Mouse (Mus musculus) heart, embryonic 14.5 days (tissue): ENCODE data around the gene Kcnh7. TPM values are rescaled to one million over a fixed set of nuclear protein-coding genes. Genes with fewer than 3 reads are reported as not detected.

Experiments
- ATAC-seq: fragments of 200-750 bp; cut with Nextera tagmentation; 2 replicates; pipeline ENCODE4 v1.8.0; 2017; ENCODE audit warnings: low read depth, moderate TSS enrichment; ENCODE audit not compliant: insufficient number of reproducible peaks, insufficient read depth, low FRiP score
- H3K27ac ChIP-seq, 2 experiments: fragments of 200-500 bp in 1 of 2; fragments of 300-500 bp in 1 of 2; sonication (generic) in 1 of 2; replicated peaks in 1 of 2; 2 replicates each; pipeline ENCODE4 v1.5.1; 2012 to 2014; ENCODE audit warnings: low read depth in 2 of 2, low read length in 2 of 2, control low read depth in 1 of 2, mild to moderate bottlenecking in 1 of 2, mixed read lengths in 1 of 2; ENCODE audit not compliant: control insufficient read depth in 1 of 2, insufficient read depth in 1 of 2
- H3K27me3 ChIP-seq: fragments of 300-500 bp; sonication (generic); 2 replicates; pipeline ENCODE4 v1.6.1; 2014; ENCODE audit warnings: mild to moderate bottlenecking, low read length, control low read depth; ENCODE audit not compliant: control insufficient read depth, insufficient read depth
- H3K36me3 ChIP-seq: fragments of 300-500 bp; sonication (generic); 2 replicates; pipeline ENCODE4 v1.6.1; 2014; ENCODE audit warnings: mild to moderate bottlenecking, control low read depth, low read length, mixed read lengths; ENCODE audit not compliant: control insufficient read depth, insufficient read depth
- H3K4me1 ChIP-seq, 2 experiments: fragments of 200-500 bp in 1 of 2; fragments of 300-500 bp in 1 of 2; sonication (generic) in 1 of 2; 2 replicates each; pipeline ENCODE4 v1.6.1; 2012 to 2014; ENCODE audit warnings: low read length in 2 of 2, control low read depth in 1 of 2, mixed read lengths in 1 of 2; ENCODE audit not compliant: control insufficient read depth in 2 of 2, insufficient read depth in 2 of 2
- H3K4me2 ChIP-seq: fragments of 300-500 bp; sonication (generic); 2 replicates; pipeline ENCODE4 v1.6.1; 2014; ENCODE audit warnings: mild to moderate bottlenecking, low read length
- H3K4me3 ChIP-seq, 2 experiments: fragments of 200-500 bp in 1 of 2; fragments of 300-500 bp in 1 of 2; sonication (generic) in 1 of 2; 2 replicates each; pipeline ENCODE4 v1.5.1; 2012 to 2014; ENCODE audit warnings: low read length in 2 of 2, mild to moderate bottlenecking in 2 of 2, control low read depth in 1 of 2, low read depth in 1 of 2, moderate library complexity in 1 of 2; ENCODE audit not compliant: control insufficient read depth in 1 of 2, insufficient read depth in 1 of 2
- H3K9ac ChIP-seq: fragments of 300-500 bp; sonication (generic); 2 replicates; pipeline ENCODE4 v1.6.1; 2014; ENCODE audit warnings: mild to moderate bottlenecking, low read length
- H3K9me3 ChIP-seq: fragments of 300-500 bp; sonication (generic); 2 replicates; pipeline ENCODE4 v1.6.1; 2016; ENCODE audit warnings: low read length, control low read depth; ENCODE audit not compliant: control insufficient read depth
- WGBS: fragments of 180-500 bp; shearing (Covaris S2); extraction: QIAGEN DNeasy Blood & Tissue Kit; methylation state at CpG from one replicate; pipeline ENCODE4 v1.1.7; 2014; 5-methylcytosine and 5-hydroxymethylcytosine counted together
- polyA plus RNA-seq: library from polyadenylated mRNA; unstranded; fragments of >200 nt; fragmentation: Nextera tagmentation; extraction: Ambion mirVana; gene quantifications from 2 replicates; pipeline ENCODE4 v1.2.1, GENCODE M21; 2014

Kcnh7 gene
- polyA plus RNA-seq, 1 experiment from 2014 or later = 5.8 TPM

GRCm38 (mm10) chr2:63014909-63015308, 169.2 kb downstream of the Kcnh7 start:
- H3K9ac ChIP-seq = no peak overlapping the region
- H3K4me3 ChIP-seq = no peak overlapping the region
- no peaks in the 10 kb centered on the region for H3K36me3 ChIP-seq
- H3K27me3 ChIP-seq = no peaks in the 10 kb centered on the region
- no peaks in the 10 kb centered on the region for H3K4me1 ChIP-seq
- no peak overlapping the region for H3K4me2 ChIP-seq
- ATAC-seq = no peak
- no peak overlapping the region for H3K27ac ChIP-seq
- H3K9me3 ChIP-seq = no peaks in the 10 kb centered on the region

GRCm38 (mm10) chr2:63009141-63009540, 174.9 kb downstream of the Kcnh7 start:
- no peaks in the 10 kb centered on the region for H3K9me3 ChIP-seq
- WGBS = 84% methylated on average over 4 of the region's 4 CpGs

GRCm38 (mm10) chr2:63002784-63003183, 181.3 kb downstream of the Kcnh7 start:
- no peak for ATAC-seq
- Histone ChIP-seq H3K27me3 (no peaks in the 10 kb centered on the region), H3K4me2 (no peak overlapping the region)

More at GRCm38 (mm10) chr2:63009141-63009540, 174.9 kb downstream of the Kcnh7 start:
- no peak for ATAC-seq
- Histone ChIP-seq H3K4me1 (no peaks in the 10 kb centered on the region), H3K27me3 (no peaks in the 10 kb centered on the region), H3K36me3 (no peaks in the 10 kb centered on the region), H3K27ac (no peak overlapping the region), H3K9ac (no peak overlapping the region), H3K4me2 (no peak overlapping the region), H3K4me3 (no peak overlapping the region)

GRCm38 (mm10) chr2:62997692-62998091, 186.4 kb downstream of the Kcnh7 start:
- no peaks in the 10 kb centered on the region for H3K27me3 ChIP-seq
- no peak overlapping the region for H3K4me2 ChIP-seq
- no peak overlapping the region for H3K9ac ChIP-seq
- no peaks in the 10 kb centered on the region for H3K9me3 ChIP-seq
- ATAC-seq = no peak
- no peak overlapping the region for H3K27ac ChIP-seq
- no peaks in the 10 kb centered on the region for H3K4me1 ChIP-seq
- no peaks in the 10 kb centered on the region for H3K36me3 ChIP-seq
- no peak overlapping the region for H3K4me3 ChIP-seq
- WGBS = 92% methylated on average over 2 of the region's 2 CpGs

More at GRCm38 (mm10) chr2:63002784-63003183, 181.3 kb downstream of the Kcnh7 start:
- H3K27ac ChIP-seq = no peak overlapping the region
- WGBS = 76% methylated on average over 1 of the region's 1 CpGs
- no peaks in the 10 kb centered on the region for H3K36me3 ChIP-seq
- H3K9ac ChIP-seq = no peak overlapping the region
- no peaks in the 10 kb centered on the region for H3K4me1 ChIP-seq
- no peak overlapping the region for H3K4me3 ChIP-seq
- H3K9me3 ChIP-seq = no peaks in the 10 kb centered on the region

- no peak for ATAC-seq
- Histone ChIP-seq H3K27me3 (no peaks in the 10 kb centered on the region), H3K9me3 (no peaks in the 10 kb centered on the region)
Observed at GRCm38 (mm10) chr2:62988616-62989015, 195.5 kb downstream of the Kcnh7 start.

GRCm38 (mm10) chr2:62983936-62984335, 200.2 kb downstream of the Kcnh7 start:
- WGBS = 68% methylated on average over 2 of the region's 2 CpGs
- no peak for ATAC-seq

More at GRCm38 (mm10) chr2:62988616-62989015, 195.5 kb downstream of the Kcnh7 start:
- no peak overlapping the region for H3K9ac ChIP-seq
- H3K36me3 ChIP-seq = no peaks in the 10 kb centered on the region
- no peak overlapping the region for H3K4me2 ChIP-seq
- no peaks in the 10 kb centered on the region for H3K4me1 ChIP-seq
- H3K4me3 ChIP-seq = no peak overlapping the region
- no peak overlapping the region for H3K27ac ChIP-seq

GRCm38 (mm10) chr2:62935273-62935874, 248.7 kb downstream of the Kcnh7 start:
- no peak overlapping the region for H3K4me3 ChIP-seq
- no peaks in the 10 kb centered on the region for H3K27me3 ChIP-seq
- H3K27ac ChIP-seq = no peak overlapping the region
- no peak for ATAC-seq
- H3K9ac ChIP-seq = no peak overlapping the region
- WGBS = 81% methylated on average over 1 of the region's 1 CpGs
- H3K36me3 ChIP-seq = no peaks in the 10 kb centered on the region
- no peaks in the 10 kb centered on the region for H3K9me3 ChIP-seq
- no peaks in the 10 kb centered on the region for H3K4me1 ChIP-seq
- no peak overlapping the region for H3K4me2 ChIP-seq

More at GRCm38 (mm10) chr2:62983936-62984335, 200.2 kb downstream of the Kcnh7 start:
- H3K36me3 ChIP-seq = no peaks in the 10 kb centered on the region
- H3K9ac ChIP-seq = no peak overlapping the region
- H3K4me2 ChIP-seq = no peak overlapping the region
- H3K4me1 ChIP-seq = no peaks in the 10 kb centered on the region
- no peaks in the 10 kb centered on the region for H3K27me3 ChIP-seq
- no peak overlapping the region for H3K4me3 ChIP-seq
- H3K9me3 ChIP-seq = no peaks in the 10 kb centered on the region
- no peak overlapping the region for H3K27ac ChIP-seq

GRCm38 (mm10) chr2:62928494-62928893, 255.6 kb downstream of the Kcnh7 start:
- Histone ChIP-seq H3K36me3 (no peaks in the 10 kb centered on the region), H3K4me2 (no peak overlapping the region), H3K4me1 (no peaks in the 10 kb centered on the region), H3K9ac (no peak overlapping the region), H3K4me3 (no peak overlapping the region), H3K27ac (no peak overlapping the region), H3K9me3 (no peaks in the 10 kb centered on the region), H3K27me3 (no peaks in the 10 kb centered on the region)
- ATAC-seq = no peak
- 62% methylated on average over 3 of the region's 3 CpGs for WGBS
